Mouse (Mus musculus) CD4-positive, CD25-positive, alpha-beta regulatory T cell, adult 2 months (primary cell): ENCODE measurements around the gene Bcl2a1a.
"Not testable (repeated sequence)": the region's sequence is repeated elsewhere in the genome, so short reads cannot be mapped to it uniquely, and the experiment has no call there.

Source experiments
- DNase-seq: peaks from one replicate; pipeline ENCODE4 v3.0.0-alpha.2; 2012; ENCODE audit warnings: low read depth, low spot score

Bcl2a1a gene

GRCm38 (mm10) chr9:88956670-88957153, at the start of gene Bcl2a1a:
Gene Bcl2a1a, plus strand, starts transcription at chr9:88956900.
- not testable (repeated sequence) for DNase-seq

GRCm38 (mm10) chr9:88916576-88916975, 40.1 kb upstream of the Bcl2a1a start:
- DNase-seq: not testable (repeated sequence)

- not testable (repeated sequence) for DNase-seq
Measured at GRCm38 (mm10) chr9:88938312-88938711, 18.4 kb upstream of the Bcl2a1a start.

- DNase-seq: not testable (repeated sequence)
Measured at GRCm38 (mm10) chr9:88951466-88951865, 5.2 kb upstream of the Bcl2a1a start.

- not testable (repeated sequence) for DNase-seq
Measured at GRCm38 (mm10) chr9:88953151-88953550, 3.5 kb upstream of the Bcl2a1a start.

- DNase-seq: not testable (repeated sequence)
Measured at GRCm38 (mm10) chr9:88955224-88955623, 1.5 kb upstream of the Bcl2a1a start.

- DNase-seq: not testable (repeated sequence)
Measured at GRCm38 (mm10) chr9:88956035-88956434, 665 bp upstream of the Bcl2a1a start.

- DNase-seq: no peak
Measured at GRCm38 (mm10) chr9:88958891-88959290, 2.2 kb downstream of the Bcl2a1a start.

- DNase-seq: not testable (repeated sequence)
Measured at GRCm38 (mm10) chr9:88959981-88960380, 3.3 kb downstream of the Bcl2a1a start.

GRCm38 (mm10) chr9:88966462-88966861, 9.8 kb downstream of the Bcl2a1a start:
- not testable (repeated sequence) for DNase-seq

- not testable (repeated sequence) for DNase-seq
Measured at GRCm38 (mm10) chr9:88969502-88969901, 12.8 kb downstream of the Bcl2a1a start.

GRCm38 (mm10) chr9:88976875-88977274, 20.2 kb downstream of the Bcl2a1a start:
- DNase-seq: not testable (repeated sequence)

GRCm38 (mm10) chr9:88979781-88980180, 23.1 kb downstream of the Bcl2a1a start:
- DNase-seq: not testable (repeated sequence)

- not testable (repeated sequence) for DNase-seq
Measured at GRCm38 (mm10) chr9:89001541-89001940, 44.8 kb downstream of the Bcl2a1a start.
